Mouse (Mus musculus) adrenal gland, adult 8-10 months (tissue): Measurements from ENCODE around the gene Gm49673. TPM values are rescaled to one million over a fixed set of nuclear protein-coding genes. Genes with fewer than 3 reads are reported as not detected.
"Not testable (repeated sequence)": the region's sequence is repeated elsewhere in the genome, so short reads cannot be mapped to it uniquely, and the experiment has no call there.

Source experiments
- DNase-seq: peaks from one replicate; pipeline ENCODE4 v3.0.0; 2022
- total RNA-seq, 4 experiments: library from RNA; stranded (reverse); gene quantifications; 2 replicates each; pipeline ENCODE4 v1.2.4; 2022

Gene Gm49673
- total RNA-seq, 4 experiments from 2014 or later, result 0.40 to 0.99 (median 0.55) TPM

DNA sequence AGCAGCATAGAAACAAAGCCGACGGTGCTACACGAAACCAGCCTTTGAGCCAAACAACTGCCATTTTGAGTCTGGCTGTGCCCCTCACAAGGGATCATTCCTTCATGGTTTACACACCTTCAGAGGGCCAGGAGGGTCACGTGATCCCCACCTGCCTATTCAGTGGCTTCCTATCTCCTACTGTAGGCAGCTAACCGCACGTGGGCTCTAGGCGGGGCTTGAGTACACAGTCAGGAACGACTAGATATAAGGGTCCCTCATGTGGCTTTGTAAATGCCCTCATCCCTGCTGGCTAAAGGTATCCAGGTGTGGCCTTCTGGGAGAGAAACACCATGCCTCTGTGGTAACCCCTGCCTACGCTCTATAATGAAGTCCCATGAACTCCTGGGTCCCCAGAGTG is 18.0 kb downstream of the Gm49673 start:
- DNase-seq, result not testable (repeated sequence)

DNA sequence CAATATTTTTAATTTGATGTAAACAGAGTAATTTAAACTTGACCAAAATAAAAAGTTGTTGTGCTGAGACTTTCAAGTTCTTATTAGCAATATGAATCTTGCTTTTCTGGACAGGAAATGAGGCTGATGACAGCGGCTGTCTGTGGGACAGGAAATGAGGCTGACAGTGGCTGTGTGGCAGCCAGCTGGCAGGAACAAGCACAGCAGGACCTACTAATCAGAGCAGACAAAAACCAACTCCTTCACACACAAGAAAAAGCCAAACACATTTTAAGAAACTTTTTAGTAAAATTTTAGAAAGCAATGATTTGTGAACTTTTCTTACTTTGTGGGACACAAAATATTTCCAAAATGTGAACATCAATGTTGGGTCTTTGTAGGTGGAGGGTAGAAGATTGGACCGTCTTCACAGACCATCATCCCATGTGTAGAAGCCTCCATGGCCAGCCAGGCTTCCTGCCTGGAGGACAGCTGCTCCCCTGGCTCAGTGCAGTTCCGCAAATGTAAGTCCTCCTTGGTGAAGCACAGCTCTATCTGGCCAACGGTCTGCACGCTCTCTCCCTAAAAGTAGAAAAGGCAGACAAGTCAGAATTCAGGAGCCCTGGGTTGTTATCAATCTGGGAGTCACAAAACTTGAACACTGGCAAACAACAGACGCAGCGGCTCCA is 19.1 kb downstream of the Gm49673 start:
- not testable (repeated sequence) for DNase-seq

GRCm38 (mm10) chr17:8124586-8124985 is 23.0 kb downstream of the Gm49673 start:
- not testable (repeated sequence) for DNase-seq

DNA sequence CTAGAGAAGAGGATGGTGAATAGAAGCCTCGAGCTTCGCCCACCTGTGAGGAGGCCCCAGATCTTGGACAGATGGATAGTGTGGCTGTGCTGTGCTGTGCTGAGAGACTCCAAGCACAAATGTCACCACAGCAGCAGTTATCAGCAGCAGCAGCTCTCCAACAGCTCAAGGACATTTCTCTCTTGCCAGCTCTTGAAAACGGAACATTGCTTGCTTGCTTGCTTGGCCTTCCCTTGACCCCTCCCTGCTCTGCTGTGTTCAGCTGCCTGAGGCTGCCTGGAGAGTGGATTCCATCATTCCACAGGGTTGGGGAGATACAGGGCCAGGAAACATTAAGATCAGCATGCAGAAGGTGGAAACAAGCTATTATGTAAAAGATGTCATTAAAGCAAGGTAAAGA is 24.6 kb downstream of the Gm49673 start:
- DNase-seq, result not testable (repeated sequence)

DNA sequence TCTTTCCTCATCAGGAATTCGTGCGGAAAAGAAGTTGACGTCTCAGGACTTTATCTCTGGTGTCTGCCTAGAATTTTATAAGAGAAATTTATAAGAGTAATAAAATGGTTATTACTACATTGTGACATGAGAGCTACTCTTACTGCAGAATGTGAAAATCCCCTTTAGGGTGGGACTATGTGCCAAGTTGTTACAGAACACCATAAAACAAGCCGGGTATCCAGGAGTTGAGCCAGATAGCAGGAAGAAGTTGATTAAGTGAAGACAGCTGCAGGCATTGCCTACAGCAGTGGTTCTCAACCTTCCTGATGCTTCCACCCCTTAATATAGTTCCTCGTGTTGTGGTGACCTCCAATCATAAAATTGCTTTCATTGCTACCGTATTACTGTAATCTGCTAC is 30.7 kb downstream of the Gm49673 start:
- not testable (repeated sequence) for DNase-seq

DNA sequence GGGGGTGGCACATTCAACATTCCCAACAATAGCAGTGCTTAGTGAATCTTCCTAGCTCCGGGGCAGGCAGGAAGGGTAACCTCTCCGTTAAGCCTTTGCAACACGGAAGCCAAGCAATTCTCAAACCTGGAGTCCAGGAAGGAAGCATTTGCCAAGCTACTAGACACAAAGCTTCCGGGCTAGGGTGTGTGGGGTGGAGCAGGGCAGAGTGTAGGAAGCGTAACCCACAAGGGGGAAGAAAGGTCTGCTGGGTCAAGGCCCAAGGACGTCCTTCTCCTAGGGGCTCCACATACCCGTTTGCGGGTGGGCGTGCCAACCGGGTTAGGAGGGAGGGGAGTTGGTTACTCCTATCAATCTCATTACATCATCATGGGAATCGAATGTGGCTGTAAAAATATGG is 31.2 kb downstream of the Gm49673 start:
- not testable (repeated sequence) for DNase-seq

DNA sequence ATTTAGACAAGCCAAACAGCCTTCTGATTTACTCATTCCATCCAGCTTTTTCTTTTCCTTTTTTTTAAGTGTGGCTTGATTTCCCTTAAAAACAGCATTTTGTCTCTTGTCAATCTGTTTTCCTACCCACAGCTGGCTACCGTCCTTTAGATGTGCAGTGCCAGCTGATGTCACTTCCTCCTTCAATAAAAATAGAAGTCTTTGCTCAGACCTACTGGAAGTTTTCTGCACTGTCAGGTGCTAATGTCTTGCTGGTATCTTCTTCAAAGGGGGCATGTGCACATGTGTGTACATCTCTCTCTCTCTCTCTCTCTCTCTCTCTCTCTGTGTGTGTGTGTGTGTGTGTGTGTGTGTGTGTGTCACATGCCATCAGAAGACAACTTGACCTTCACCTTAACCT is 35.4 kb downstream of the Gm49673 start:
- not testable (repeated sequence) for DNase-seq

- not testable (repeated sequence) for DNase-seq
These were observed 46.3 kb downstream of the Gm49673 start for GRCm38 (mm10) chr17:8101297-8101609.

DNA sequence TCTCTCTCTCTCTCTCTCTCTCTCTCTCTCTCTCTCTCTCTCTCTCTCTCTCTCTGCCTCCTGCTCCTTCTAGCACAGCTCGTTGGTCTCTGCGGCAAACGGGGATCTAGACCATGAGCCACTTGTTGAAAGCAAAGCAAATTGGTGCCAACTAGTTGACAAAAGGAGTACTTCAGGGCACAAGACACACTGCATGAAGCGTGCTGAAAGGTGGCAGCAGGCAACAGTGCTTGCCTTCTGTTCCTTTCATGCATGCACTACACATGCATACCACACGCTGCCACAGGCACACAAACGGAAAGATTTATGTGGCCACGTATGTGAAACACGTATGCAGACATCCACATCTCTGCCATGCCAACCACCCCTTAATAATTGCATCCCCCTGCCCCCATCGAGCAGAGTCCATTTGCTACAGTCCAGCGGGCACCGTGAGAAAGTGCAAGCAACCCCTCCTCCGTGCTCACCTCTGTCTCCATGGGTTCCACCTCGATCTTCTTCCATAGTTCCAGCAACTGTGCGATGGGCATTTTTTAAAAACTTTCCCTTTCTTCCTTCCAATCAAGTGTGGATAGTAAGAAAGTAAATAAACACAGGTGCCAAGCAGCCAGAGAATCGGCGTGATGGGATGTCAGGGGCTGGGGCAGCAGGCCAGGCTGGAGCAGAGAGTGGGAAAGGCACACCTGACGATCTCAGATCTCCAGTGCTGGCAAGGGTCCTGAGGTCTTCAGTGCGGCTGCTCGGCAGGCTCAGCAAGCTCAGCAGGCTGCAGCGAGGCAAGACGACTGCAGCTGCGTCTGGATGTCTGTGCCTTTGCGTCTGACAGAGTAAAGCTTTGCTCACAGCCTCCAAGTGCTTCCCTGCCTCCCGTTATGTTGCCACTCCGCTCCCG is 46.9 kb downstream of the Gm49673 start:
- not testable (repeated sequence) for DNase-seq

DNA sequence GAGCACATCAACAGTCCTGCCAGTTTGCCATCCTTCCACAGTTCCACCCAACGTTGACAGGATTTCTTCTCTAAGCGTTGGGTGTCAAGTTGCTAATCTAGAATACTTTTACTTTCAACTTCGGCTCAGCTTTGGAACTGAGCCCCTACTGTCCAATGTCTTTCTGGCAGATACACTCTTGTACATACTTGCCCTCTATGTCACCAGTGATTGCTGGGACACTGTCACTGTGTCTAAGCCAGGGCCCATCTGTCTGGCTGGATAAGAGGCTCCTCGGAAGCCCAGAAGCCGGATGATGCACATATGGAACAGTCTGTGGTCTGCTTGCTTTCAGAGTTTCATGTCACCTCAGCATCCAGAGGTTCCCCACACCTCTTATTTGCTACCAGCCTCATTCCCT is 51.4 kb downstream of the Gm49673 start:
- not testable (repeated sequence) for DNase-seq

DNA sequence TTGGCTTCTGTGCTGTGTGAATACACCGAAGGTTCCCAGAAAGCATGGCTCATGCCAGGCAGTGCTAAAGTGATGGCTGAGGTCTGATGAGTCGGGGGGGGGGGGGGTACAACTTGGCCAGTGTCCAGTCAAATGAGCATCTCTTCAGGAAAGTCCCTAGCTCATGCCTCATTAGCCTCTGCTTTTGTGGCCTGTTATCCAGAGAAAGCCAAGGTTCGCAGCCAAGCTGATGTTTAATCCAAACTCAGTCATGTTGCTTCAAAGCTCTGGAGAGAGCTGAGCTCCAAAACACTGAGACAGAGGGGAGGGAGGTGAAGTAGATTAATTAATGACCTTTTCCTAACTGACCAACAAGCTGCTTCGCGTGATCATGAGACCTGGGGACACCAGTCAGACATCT is 51.9 kb downstream of the Gm49673 start:
- not testable (repeated sequence) for DNase-seq

DNA sequence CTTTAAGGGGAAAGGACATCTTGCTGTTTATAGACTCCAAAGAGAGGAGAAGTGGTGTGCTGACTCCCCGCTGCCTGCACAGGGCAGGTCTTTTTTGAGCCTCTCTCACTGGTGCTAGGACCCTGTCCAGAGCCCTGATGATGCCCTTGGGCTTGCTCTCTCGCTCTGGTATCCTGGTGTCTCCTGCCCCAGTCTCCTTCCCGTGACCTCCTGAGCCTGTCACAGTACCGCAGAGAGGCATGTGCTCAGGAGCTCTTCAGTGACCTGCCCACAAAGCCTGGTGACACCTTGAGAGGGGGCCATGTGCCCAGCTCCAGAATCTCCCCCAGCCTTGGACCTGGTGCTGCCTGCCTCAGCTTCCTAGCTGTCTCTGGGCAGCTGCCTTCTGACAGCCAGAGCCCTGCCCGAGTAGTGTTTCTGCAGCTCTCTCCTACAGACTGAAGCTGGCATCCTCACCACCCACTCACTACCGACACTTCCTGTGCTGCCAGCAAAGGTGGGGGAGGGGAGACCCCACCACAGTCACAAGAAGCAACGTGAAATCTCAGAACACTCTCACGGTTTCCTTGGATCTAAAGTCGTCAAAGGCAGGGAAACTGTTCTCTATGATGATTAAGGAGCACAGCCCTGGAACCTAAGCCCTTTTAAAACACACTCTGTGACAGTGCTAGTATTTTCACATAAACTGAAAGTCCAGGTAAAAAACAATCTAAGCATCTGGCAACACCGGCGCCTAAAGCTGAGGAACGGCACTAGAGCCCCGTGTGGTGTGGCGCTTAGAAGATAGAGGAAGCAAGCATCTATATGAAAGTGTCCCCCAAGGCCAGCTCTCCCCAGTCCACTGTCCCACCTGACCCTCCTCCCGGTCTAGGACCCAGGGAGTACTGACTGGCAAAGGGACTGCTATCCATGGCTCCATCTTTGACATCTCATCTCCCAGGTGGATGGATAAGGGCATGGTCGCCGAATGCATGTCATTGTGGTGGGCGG is 54.8 kb downstream of the Gm49673 start:
- DNase-seq, result not testable (repeated sequence)

- not testable (repeated sequence) for DNase-seq
These were observed 56.3 kb downstream of the Gm49673 start for GRCm38 (mm10) chr17:8091320-8091719.

- not testable (repeated sequence) for DNase-seq
These were observed 77.7 kb downstream of the Gm49673 start for GRCm38 (mm10) chr17:8069847-8070246.

DNA sequence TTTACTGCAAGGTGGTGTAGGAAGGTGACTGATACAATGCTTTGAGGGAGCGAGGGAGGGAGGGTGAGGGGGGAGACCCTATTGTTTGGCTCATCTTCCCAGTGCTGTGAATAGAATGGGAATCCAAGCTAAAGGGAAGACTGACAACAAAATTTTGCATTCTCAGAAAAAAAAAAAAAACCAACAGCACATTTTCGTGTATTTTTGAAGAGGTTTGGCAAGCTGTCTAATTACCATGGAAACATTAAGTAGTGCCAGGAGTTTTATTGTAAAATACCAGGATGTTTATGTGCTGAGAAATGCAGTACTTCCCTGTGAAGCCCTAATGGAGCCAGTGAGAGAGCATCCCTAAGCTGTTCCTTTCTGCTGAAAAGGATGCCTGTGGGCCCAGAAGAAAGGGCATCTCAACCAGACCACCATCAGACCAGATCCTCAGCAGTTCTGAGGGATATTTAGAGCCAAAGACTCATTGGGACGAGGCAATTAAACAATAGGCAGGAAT is 90.9 kb downstream of the Gm49673 start:
- not testable (repeated sequence) for DNase-seq

DNA sequence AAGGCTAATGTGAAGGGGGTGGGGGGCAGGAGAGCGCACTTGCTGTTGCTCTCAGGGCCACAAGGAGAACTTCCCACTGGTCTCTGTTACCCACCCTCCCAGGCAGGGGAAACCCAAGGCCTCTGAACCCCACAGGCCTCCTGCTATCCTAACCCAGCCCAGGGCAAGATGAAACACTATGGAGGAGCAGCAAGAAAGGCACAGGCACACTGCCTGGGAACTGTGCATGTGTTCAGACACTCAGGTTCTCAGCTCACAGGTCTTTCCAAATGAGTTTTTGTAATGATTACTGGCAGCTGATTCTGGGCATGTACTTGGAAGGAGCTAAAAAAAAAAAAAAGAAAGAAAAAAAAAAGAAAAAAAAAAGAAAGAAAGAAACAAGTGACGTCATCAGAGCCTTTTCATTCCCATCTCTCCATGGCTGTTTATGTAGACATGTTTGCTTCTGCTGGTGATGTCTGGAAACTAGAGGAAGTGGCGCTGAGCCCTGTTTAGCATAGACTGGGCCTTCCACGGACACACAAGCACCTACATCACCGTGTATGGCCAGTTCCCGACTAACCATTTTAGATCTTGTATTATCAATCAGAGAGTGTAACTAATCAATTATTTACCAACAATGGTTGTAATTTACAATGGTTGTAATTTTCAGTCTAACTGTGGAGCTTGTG is 91.5 kb downstream of the Gm49673 start:
- not testable (repeated sequence) for DNase-seq

DNA sequence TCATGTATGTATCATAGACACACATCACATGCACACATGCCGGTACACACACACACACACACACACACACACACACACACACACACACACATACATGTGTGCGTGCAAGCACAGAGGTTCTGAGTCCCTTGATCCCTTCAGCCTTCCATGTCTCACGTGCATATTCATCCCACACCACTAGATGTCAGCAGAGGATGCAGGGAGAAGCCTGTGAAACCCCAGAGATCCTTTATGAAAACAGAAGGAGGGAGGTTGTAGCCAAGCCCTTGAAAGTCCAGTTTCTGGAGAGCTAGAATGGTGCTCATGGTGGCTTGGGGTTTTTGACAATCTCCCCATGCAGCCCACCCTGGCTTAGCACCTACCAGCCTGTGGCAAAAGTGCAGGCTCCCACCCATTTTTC is 96.3 kb downstream of the Gm49673 start:
- peak; percentile 64 for DNase-seq

- DNase-seq, result not testable (repeated sequence)
These were observed 97.4 kb downstream of the Gm49673 start for GRCm38 (mm10) chr17:8050218-8050617.

GRCm38 (mm10) chr17:8046178-8046577 is 101.4 kb downstream of the Gm49673 start:
- DNase-seq, result peak; percentile 23

DNA sequence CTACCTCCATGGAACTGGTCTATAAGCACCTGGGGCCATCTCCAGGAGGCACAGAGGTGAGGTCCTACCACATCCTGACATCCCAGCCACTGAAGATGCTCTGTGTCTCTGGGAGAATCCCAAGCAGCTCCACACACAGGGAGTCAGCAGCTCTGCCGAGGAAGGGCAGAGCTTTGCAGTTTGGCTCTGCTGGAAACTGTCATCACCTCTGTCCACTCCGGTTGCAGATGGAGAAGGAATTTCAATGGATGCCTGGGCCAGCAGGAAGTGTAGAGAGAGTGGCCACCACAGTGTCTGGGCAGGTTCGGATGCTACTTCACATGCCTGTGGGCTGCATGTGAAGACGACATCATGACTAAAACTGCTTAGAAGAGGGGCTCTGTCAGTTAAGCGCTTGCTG is 106.4 kb downstream of the Gm49673 start:
- not testable (repeated sequence) for DNase-seq

DNA sequence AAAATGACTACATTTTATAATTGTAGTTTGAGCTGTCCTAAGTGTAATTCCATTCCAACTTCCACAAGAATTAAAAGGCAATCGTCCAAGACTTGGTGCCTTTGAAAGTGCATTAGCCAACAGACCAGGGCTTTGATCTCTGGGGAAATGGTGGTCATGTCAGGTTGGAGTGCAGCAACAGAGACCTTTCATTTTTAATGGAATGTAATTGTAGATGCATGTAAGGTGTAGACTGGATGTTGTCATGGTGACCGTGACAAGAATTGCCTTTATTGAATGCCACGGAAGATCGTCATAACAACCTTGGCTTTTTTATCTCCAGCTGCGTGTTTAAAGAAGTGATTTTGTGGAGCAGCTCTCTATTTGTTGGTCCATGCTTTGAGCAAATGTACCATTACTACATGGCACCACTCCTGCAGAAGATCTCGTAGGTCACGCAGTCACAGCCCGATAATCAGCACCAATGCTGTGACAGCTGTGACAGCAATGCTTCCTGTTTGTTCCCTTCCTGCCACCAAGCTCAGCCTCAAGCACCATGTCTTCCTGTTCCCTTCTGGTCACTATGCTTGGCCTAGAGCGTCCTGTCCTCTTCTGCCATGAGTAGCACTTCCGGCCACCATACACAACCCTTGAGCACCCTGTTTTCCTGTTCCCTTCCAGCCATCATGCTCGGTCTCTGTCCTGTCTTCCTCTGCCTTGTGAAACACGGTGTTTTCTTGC is 107.5 kb downstream of the Gm49673 start:
- not testable (repeated sequence) for DNase-seq
